Mouse (Mus musculus) heart, adult 2 months (tissue): Measurements from ENCODE around the gene Rtn4ip1.

Experiments used
- CTCF ChIP-seq: fragments of 200-600 bp; IDR thresholded peaks from 2 replicates; pipeline ENCODE4 v1.8.1; 2022; ENCODE audit warnings: antibody characterized with exemption, mild to moderate bottlenecking, moderate library complexity
- EP300 ChIP-seq: fragments of 200-500 bp; IDR thresholded peaks from 2 replicates; pipeline ENCODE4 v1.6.1; 2011; ENCODE audit warnings: low read depth, low read length, control low read depth; ENCODE audit not compliant: insufficient read depth

DNA sequence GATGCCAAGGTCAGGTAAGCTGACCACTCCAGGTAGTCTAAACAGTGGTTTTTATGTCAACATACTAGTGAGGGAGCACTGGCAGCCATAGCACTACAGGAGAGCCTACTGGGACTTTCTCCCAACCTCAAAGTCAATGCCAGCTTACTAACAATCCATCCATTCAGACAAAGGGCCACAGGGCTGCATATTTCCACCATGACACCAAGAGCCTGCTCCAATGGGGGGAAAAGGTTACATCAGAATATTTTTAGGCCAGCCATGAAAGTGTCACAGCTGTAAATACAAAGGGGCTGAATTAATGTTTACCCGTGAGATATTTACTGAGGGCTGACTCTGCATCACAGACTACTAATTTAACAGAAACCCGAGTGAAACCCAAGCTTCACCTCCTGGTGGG is 71.6 kb downstream of the Rtn4ip1 start:
- TF ChIP-seq CTCF (no peak), EP300 (no peak)
